Mouse (Mus musculus) thymus, adult 2 months (tissue): ENCODE measurements around the gene Usp34.

Experiments used
- CTCF ChIP-seq: fragments of 200-500 bp; IDR thresholded peaks from 2 replicates; pipeline ENCODE4 v1.5.1; 2012; ENCODE audit warnings: mild to moderate bottlenecking, control low read depth, low read length, moderate library complexity, borderline replicate concordance; ENCODE audit not compliant: control insufficient read depth, poor library complexity, insufficient read depth; ENCODE audit errors: extremely low read depth
- POLR2A ChIP-seq: fragments of 200-500 bp; IDR thresholded peaks from 2 replicates; pipeline ENCODE4 v1.6.1; 2012; ENCODE audit warnings: mild to moderate bottlenecking, low read length, control low read depth, moderate library complexity; ENCODE audit not compliant: control insufficient read depth, poor library complexity, insufficient read depth; ENCODE audit errors: extremely low read depth

GRCm38 (mm10) chr11:23259481-23259880 is 47.2 kb upstream of the Usp34 start:
- no peak for TF ChIP-seq CTCF
- no peak for TF ChIP-seq POLR2A
